Mouse (Mus musculus): ENCODE results near the gene 9130230L23Rik. TPM values are rescaled to one million over a fixed set of nuclear protein-coding genes. Genes with fewer than 3 reads are reported as not detected.
"Not testable (repeated sequence)": the region's sequence is repeated elsewhere in the genome, so short reads cannot be mapped to it uniquely, and the experiment has no call there.

9130230L23Rik gene
- polyA plus RNA-seq, 1 experiment: 59.0 TPM

DNA sequence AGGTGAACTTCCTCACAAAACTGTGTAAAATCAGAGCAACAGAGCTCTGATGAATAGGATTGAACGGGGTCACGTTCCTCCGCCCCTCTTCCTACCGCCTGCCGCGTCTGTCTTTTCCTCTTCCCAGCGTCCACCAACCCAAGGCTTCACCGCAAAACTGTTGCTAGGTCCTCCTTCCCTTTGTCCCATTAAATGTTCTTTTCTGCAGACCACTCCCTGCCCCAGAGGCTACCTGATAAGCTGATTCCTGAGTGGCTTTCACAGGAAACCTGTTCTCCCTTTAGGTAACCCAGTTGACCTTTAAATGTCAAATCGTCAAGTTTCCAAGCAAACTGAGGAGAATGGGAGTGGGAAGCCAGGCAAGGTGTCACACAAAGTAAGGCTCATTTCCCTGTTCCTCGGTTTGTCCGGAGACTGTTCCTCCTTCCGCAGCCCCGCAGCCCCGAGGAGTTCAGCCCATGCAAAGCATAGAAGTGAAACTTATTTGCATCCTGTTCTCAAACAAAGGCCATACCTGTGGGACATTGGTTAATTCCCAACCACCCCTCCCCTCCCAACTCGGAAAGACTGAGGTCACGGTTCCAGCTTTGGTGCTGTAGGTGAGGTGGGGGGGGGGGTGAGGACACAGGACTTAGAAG is 1.1 kb upstream of the 9130230L23Rik start:
- DNase-seq (ENCODE audit: low read depth): no peak

DNA sequence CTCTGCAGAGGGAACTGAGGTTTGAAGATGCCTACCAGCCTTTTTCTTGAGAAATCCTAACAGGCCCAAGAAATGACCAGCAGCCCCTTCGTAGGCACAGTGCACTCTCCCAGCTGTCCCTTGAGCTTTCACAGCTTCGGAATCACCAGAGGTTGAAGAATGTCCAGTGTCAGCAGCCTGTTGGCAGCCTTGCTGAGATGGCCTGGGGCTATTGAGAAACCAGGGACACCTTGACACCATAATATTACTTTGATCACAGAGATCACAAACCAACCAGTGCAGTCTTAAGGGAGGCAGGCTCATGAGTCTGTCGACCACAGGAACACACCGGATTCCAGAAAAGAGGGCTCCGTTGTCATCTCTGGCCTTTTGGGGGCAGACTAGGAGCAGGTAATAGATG is 2.9 kb downstream of the 9130230L23Rik start:
- peak; percentile 79 for DNase-seq (ENCODE audit: low read depth)

DNA sequence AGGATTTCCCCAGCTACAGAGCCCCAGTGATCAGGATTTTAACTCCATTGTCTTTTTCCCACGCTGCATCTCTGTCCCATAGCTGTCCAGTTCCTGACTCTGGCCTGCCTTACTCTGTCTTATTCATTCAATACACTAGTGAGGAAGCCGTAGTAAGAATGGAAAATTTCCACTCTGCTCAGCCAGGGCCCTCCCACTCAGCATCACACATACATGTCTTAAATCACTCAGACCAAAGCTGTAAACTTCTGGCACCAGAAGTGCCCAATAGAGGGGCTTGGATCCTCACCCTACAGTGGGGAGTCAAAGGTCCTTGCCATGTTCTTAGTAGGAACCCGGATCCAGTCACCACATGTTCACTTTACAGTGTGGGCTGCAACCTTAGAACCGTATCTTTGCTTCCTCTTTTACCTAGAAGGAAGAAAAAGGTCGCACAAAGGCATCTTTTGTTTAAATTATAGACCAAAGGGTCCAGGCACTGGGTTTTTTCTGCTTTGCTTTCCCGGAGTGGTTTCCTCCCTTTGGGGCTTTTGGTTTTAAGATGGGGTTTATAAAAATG is 3.4 kb downstream of the 9130230L23Rik start:
- peak; percentile 70 for DNase-seq (ENCODE audit: low read depth)

DNA sequence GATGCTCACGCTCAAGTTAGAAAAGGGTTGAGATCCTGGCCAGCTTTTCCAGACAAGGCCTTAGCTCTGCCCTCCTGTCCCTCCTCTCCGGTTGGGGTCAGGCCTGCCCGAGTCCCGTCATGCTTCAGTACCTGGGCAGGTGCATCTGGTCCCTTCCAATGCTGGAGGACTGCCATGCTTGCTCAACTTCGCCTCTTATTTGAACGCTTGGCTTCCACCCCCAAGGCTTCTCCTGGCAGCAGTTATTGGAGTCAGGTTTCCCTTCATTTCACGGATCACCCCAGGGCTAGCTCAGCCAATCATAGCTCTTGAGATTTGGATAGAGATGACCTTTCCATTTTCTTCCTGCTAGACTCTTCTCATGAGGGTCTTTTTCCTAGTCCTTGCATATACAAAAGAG is 4.0 kb downstream of the 9130230L23Rik start:
- DNase-seq (ENCODE audit: low read depth): peak; percentile 96

DNA sequence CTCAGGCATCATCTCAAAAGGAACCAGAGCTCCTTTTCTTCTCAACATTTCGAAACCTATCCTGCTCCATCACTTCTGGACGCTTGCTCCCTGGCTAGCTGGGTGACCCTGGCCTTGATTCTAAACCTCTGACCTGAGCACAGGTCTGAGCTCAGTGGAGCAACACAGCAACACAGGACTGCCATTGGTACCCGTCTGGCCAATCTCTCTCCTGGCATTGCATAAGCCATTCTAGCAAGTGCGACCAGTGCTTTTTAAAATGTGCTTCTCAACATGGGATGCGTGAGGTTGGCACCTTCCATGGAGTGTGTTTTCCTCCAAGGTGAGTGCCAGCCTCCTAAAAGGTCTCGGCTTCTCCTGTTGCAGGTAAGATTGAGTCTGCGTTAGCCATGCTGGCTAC is 5.0 kb downstream of the 9130230L23Rik start:
- no peak for DNase-seq (ENCODE audit: low read depth)

DNA sequence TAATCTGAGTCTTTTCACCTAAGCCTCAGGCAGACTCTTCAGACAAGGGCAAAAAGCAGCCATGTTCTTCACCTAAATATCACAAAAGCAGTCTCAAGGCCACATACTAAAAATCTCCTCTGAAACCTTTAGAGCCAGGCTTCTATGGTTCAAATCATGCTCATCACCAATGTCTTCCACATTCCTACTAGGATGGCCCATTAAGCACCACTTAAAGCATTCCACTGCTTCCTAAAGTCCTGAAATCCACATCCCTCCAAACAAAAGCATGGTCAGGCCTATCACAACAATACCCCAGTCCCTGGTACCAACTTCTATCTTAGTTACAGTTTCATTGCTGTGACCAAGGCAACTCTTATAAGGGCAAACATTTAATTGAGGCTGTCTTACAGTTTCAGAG is 6.3 kb downstream of the 9130230L23Rik start:
- no peak for DNase-seq (ENCODE audit: low read depth)

DNA sequence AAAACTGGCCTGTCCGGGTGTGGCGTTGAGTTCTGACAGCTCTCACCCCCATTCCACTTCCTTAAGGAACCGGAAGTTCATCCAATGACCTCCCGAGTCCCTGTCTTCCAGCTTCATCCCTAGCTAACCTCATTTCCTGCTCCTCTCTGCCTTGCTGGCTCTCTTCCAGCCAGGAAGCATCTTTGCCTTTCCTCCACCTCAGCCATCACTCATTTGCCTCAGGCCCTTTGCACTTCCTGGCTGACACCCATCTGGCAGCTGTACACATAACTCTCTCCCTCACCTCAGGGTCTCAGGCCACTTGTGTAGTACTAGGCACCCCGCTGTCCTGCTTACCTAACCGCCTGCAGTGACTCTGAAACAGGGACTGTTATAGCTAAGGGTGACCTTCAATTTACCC is 9.4 kb downstream of the 9130230L23Rik start:
- no peak for DNase-seq (ENCODE audit: low read depth)

DNA sequence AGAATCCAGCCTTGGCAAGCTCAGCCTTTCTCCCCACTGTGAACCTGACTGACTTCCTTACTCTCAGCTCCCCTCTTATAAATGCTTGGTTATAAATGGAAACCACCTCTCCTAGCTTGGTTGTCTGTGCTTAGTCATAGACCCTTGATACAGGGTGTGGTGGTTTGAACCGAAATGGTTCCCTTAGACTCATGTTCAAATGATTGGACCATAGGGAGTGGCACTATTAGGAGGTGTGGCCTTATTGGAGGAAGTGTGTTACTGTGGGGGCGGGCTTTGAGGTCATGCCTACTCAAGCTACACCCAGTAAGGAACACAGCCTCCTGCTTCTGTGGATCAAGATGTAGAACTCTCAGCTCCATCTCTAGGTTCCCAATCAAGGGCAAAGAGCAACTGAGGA is 12.9 kb downstream of the 9130230L23Rik start:
- no peak for DNase-seq (ENCODE audit: low read depth)

DNA sequence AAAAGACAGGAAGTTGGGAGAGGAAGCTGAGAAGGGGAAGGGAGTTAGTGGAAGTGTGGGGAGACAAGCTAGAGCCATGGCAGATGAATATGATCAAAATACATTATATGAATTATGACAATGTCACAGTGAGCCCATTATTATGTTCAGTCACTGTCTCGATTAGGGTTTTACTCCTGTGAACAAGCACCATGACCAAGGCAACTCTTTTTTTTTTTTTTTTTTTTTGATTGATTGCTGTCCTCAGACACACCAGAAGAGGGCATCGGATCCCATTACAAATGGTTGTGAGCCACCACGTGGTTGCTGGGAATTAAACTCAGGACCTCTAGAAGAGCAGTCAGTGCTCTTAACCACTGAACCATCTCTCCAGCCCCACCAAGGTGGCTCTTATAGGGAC is 17.1 kb downstream of the 9130230L23Rik start:
- DNase-seq (ENCODE audit: low read depth): not testable (repeated sequence)

DNA sequence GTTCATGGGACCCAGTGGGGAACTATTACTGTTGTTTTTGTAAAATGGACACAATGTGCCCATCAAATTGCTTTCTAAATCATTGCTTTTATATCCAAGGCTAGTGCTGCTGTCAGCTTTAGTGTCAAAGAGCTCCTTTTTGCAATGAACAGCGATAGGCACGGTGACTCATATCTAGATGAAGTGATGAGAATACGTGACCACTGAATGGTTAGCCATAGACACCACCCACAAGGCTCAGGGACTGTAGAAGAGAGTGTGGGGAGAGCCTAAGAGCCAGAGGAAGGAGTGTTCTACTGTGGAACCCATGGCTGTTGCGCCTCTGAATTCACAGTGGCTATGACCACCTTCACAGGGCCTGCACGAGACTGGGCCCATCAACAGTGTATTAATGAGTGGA is 17.7 kb downstream of the 9130230L23Rik start:
- no peak for DNase-seq (ENCODE audit: low read depth)

DNA sequence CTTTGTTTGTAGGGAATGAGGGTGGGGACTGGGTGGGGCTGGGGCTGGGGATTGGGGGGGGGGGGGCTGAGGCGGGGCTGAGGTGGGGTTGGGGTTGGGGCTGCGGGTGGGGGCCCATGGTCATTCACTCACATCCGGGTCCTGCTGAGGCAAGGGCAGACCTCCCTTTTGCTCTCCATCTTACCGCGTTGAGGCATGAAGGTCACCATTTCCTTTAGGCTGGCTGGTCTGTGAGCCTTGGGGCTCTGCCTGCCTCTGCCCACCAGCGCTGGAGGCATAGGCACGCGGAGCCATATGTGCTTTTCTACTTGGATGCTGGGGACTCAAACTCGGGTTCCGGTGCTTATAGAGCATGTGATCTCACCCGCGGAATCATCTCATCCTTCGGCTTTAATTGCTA is 28.4 kb downstream of the 9130230L23Rik start:
- no peak for DNase-seq (ENCODE audit: low read depth)

DNA sequence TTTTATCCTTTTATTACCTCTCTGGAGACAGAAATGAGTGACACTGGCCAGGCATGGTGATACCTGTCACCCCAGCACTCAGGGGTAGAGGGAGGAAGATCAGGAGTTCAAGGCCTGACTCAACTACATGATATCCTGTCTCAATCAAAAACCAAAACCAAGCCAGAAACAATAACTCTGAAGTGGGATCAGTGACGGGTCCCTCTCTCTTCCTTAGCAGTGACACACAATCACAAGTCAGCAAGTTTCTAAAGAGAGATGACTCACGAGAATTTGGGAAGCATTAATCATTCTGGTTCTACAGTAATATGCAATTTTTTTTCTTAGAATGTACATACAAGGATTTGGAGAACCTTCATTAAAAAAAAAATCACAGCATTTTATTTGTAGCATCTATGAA is 30.9 kb downstream of the 9130230L23Rik start:
- DNase-seq (ENCODE audit: low read depth): no peak

DNA sequence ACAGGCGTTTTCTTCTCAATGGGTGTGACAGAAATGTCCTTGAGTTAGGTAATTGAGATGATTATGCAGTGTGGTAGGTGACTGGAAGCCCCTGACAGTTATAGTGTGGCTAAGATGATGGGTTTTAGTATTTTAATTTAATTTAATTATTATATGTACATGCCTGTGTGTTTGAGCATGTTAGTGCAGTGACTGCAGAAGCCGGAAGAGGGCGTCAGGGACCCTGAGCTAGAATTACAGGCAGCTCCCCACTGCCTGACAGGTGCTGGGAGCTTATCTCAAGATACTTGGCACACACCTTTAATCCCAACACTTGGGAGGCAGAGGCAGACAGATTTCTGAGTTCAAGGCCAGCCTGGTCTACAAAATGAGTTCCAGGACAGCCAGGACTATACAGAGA is 36.1 kb downstream of the 9130230L23Rik start:
- no peak for DNase-seq (ENCODE audit: low read depth)

DNA sequence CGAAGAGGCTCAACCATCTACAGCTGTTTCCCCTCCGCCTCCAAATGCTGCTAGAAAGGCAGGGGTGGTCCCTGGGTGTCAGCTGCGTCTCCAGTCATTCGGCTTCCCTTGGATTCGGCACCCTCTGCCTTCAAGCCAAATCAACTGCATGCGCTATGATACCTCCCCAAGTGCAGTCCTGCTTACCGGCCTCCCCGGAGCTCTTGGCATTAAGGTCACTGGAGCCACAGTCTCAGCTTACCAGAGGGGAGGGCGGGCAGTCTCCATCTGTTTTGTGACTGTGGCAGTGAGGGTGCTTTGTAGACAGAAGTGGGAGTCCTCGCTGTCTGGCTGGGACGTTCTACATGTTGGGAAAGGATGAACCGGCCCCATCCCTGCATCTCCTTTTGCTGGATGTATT is 37.0 kb downstream of the 9130230L23Rik start:
- no peak for DNase-seq (ENCODE audit: low read depth)

DNA sequence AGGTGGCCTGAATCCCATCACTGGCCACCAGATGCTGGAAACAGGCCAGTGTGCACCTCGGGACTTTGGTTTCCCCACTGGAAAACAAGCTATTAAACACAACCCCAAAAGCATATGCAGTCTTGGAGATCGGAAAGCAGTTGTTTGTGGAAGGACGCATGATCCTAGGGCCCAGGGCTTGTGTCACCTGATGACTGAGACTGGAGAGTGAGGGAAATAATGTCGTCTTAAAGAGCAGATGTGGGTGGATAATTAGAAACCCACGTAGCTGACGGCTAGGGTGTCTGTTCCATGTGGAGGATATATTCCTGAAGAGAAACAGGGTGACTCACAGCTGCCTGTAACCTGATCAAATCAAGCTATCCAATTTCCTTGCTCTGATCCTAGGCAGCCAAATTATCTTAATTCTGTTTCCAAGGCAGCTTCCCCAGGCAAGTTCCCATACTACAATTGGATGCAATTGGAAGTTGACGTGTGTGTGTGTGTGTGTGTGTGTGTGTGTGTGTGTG is 38.3 kb downstream of the 9130230L23Rik start:
- no peak for DNase-seq (ENCODE audit: low read depth)

DNA sequence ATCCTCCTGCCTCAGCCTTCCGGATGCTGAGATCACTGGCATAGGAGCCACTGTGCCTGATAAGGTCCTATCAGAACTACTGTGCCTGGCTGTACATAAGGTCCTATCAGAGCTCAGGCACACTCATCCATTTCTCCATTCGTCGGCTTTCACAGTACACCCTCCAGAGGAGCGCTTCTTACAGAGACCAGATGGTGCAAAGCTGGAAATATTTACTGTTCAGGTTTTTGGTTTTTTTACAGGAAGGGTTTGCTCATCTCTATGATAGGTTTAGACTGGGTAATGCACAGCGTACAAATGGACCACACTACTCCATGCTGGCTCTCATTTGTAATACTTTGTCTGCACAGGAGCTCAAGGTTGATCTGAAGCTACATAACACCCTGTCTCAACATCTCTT is 40.8 kb downstream of the 9130230L23Rik start:
- DNase-seq (ENCODE audit: low read depth): no peak

DNA sequence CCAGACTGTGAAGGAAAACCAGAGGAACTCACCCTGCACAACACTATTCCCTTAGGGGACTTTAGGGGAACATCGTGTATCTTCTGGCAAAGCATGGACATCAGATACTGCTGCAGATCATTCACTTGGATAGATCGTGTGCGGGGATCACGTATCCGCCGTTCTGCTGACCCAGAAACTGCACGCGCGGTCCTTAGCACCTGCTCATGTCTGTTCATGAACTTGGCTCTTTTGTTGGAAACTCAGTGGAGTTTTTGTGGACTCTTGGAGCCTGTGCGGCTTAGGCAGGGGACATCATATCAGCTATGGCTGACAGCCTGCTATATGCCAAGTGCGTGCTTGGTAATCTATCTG is 43.5 kb downstream of the 9130230L23Rik start:
- DNase-seq (ENCODE audit: low read depth): no peak

DNA sequence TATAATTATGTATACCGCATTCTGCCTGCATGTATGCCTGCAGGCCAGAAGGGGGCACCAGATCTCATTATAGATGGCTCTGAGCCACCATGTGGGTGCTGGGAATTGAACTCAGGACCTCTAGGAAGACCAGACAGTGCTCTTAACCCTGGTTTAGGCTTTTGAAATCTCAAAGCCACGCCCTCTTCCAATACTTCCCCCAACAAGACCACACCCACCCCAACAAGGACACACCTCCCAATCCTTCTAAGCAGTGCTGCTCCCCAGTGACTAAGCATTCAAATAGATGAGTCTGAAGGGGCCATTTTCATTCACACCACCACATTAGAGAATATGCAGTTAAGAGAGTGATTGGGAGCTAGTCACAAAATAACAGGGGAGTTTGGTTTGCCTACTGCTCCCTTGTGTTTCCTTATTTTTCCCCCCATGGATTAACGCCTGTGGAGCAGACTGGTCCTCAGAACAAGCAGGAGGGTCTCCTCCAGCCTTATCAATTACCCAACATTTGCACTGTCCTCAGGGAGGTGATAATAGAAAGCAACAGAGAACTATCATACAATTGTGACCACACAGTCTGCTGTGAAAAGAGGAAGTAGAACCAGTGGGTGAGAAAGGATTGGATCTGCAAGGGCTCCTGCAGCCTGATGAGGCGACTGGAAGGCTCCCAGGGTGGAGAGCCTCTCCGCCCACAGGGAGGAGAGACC is 44.0 kb downstream of the 9130230L23Rik start:
- DNase-seq (ENCODE audit: low read depth): no peak

DNA sequence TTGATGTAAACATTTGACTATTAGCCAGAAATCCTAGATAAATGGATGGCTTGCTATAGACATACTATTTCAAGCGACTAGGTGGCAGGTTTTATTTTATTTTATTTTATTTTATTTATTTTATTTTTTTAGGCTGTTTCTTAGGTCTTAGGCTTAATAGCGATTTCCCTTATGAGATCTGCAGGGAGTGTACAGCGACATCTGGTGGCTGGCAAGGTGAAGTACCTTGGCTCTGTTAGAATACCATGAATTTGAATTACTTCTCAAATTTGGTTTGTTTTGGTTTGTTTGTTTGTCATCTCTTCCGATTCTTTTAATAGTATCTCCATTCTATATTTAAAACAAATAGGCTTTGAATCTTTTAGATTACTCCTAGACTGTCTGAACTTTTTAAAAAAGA is 45.5 kb downstream of the 9130230L23Rik start:
- DNase-seq (ENCODE audit: low read depth): no peak

DNA sequence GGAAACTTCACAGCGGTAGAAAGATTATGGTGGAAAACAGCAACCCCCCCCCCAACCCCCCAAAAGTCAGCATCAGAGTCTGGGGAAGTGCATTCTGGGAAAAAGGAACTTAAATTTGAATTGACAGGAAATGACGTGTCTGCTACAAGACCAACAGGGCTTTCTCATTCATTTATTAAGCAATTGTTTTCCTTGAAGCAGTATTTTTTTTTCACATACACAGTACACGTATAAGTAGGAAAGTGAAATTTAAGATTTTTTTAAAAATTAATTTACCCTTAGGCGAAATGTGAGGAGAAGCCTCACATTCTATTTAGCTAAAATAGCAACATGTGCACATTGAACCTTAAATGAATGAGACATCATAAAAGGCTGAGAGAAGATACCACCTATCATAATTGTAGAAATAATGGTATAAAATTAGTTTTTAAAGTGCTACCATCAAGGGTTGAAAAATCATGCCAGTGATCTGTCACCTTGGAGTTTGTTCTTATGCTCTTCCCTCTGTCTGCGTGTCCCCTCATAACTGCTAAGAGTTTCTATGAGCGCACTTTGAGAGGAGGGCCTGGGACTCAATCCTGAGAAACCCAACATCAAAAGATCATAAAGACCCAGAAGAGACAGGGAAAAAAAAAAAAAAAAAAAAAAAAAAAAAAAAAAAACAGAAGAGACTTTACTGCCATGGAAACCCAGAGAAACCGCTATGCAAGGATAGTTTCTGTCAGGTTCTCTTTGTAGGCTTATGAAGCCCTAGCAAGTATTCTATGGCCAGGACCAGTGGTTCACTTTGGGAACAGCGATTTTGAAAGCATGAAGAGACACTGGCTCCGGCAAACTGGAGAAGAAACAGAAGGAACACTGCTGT is 47.7 kb downstream of the 9130230L23Rik start:
- DNase-seq (ENCODE audit: low read depth): no peak

DNA sequence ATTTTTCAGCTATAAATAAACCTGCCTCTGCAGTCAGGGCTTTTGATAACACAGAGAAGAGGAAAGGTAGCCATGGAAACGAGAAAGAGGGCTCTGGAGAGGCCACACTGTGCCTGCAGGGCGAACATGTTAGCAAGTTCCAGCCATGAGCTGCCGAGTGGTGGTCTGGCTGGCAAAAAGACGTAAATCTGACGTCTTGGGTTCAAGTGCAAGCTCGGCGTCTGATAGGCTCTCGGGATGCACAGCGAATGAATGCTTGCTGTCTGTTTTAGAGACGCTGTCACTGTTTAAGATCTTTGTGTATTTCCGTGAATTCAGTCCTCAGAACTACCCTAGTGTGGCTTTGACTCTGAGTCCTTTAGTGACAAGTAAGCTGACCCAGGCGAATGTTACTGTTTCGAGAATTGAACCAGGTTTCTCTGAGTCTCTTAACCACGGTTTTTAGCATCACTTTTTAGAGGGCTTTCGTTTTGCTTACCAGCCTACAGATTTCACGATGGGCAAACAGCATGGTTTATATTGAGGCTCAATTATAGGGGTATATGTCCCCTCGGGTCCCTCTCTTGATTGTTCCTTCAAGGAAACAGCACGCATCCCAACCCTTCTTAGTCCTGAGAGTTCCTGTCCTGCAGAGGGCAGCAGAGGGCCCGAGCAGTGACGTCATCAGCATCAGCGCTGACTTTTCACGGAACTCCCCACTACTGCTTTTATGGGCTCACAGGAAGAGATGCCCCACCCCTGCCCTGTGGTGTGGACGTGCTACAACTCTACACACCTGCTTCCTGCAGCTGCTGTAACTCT is 48.5 kb downstream of the 9130230L23Rik start:
- no peak for DNase-seq (ENCODE audit: low read depth)

Measured in gonadal fat pad, adult 2 months (tissue).